Mouse (Mus musculus) myocyte (in vitro differentiated cells): ENCODE results near the gene Mrps27.

Source experiments
- MYOD1 ChIP-seq, 3 experiments: IDR thresholded peaks; one replicate each; pipeline ENCODE4 v1.6.1; 2011; ENCODE audit warnings: control low read depth in 2 of 3, low read depth in 2 of 3, mild to moderate bottlenecking in 2 of 3, moderate library complexity in 1 of 3; ENCODE audit not compliant: insufficient read length in 2 of 3, control insufficient read depth in 1 of 3
- POLR2AphosphoS2 ChIP-seq: IDR thresholded peaks from one replicate; pipeline ENCODE4 v1.6.1; 2011; ENCODE audit warnings: low read depth, control low read depth; ENCODE audit not compliant: insufficient read length
- USF1 ChIP-seq: IDR thresholded peaks from one replicate; pipeline ENCODE4 v1.6.1; 2011; ENCODE audit warnings: low read depth, mild to moderate bottlenecking, control low read depth, moderate library complexity

GRCm38 (mm10) chr13:99353490-99353851 lies 8.9 kb downstream of the Mrps27 start:
- TF ChIP-seq USF1 (no peak), MYOD1 (IDR thresholded peaks at IDR 0.05; ENCODE audit: control insufficient read depth in 1 of 3, insufficient read length in 2 of 3, low read depth in 2 of 3) (no peak), POLR2AphosphoS2 (peak; percentile 6)
